Mouse (Mus musculus) neural tube, embryonic 13.5 days (tissue): ENCODE results near the gene Hmgcs1. TPM values are rescaled to one million over a fixed set of nuclear protein-coding genes. Genes with fewer than 3 reads are reported as not detected.

Experiments used
- ATAC-seq: fragments of 200-750 bp; cut with Nextera tagmentation; 2 replicates; pipeline ENCODE4 v1.8.0; 2017; ENCODE audit warnings: low read depth, mild to moderate bottlenecking, moderate TSS enrichment, moderate library complexity
- H3K27ac ChIP-seq: fragments of 300-500 bp; sonication (generic); replicated peaks from 2 replicates; pipeline ENCODE4 v1.5.1; 2015; ENCODE audit warnings: moderate library complexity, mild to moderate bottlenecking, inconsistent platforms
- H3K27me3 ChIP-seq: fragments of 300-500 bp; sonication (generic); 2 replicates; pipeline ENCODE4 v1.6.1; 2015; ENCODE audit warnings: mild to moderate bottlenecking, inconsistent platforms
- H3K36me3 ChIP-seq: fragments of 300-500 bp; sonication (generic); 2 replicates; pipeline ENCODE4 v1.6.1; 2015; ENCODE audit warnings: mild to moderate bottlenecking, inconsistent platforms
- H3K4me1 ChIP-seq: fragments of 300-500 bp; sonication (generic); replicated peaks from 2 replicates; pipeline ENCODE4 v1.6.1; 2015; ENCODE audit warnings: inconsistent platforms
- H3K4me2 ChIP-seq: fragments of 300-500 bp; sonication (generic); 2 replicates; pipeline ENCODE4 v1.6.1; 2015; ENCODE audit warnings: inconsistent platforms, mild to moderate bottlenecking, moderate library complexity
- H3K4me3 ChIP-seq: fragments of 300-500 bp; sonication (generic); 2 replicates; pipeline ENCODE4 v1.5.1; 2015; ENCODE audit warnings: mild to moderate bottlenecking, inconsistent platforms
- H3K9ac ChIP-seq: fragments of 300-500 bp; sonication (generic); 2 replicates; pipeline ENCODE4 v1.6.1; 2015; ENCODE audit warnings: moderate library complexity, mild to moderate bottlenecking, inconsistent platforms
- H3K9me3 ChIP-seq: fragments of 300-500 bp; sonication (generic); 2 replicates; pipeline ENCODE4 v1.6.1; 2016; ENCODE audit warnings: inconsistent platforms
- WGBS: fragments of 180-500 bp; shearing (Covaris S2); methylation state at CpG from one replicate; pipeline ENCODE4 v1.1.7; 2015; 5-methylcytosine and 5-hydroxymethylcytosine counted together
- polyA plus RNA-seq: library from polyadenylated mRNA; unstranded; fragments of >200 nt; fragmentation: Nextera tagmentation; extraction: Ambion mirVana; gene quantifications from 2 replicates; pipeline ENCODE4 v1.2.1, GENCODE M21; 2015

The Hmgcs1 gene
- polyA plus RNA-seq, 1 experiment from 2014 or later, result 381 TPM

GRCm38 (mm10) chr13:119729406-119729805, 39.2 kb downstream of the Hmgcs1 start:
- no peak overlapping the region for H3K9ac ChIP-seq
- no peaks in the 10 kb centered on the region for H3K27me3 ChIP-seq
- H3K4me3 ChIP-seq, result no peak overlapping the region
- no peaks in the 10 kb centered on the region for H3K36me3 ChIP-seq
- no peaks in the 10 kb centered on the region for H3K9me3 ChIP-seq
- H3K27ac ChIP-seq, result no peak overlapping the region
- H3K4me2 ChIP-seq, result no peak overlapping the region
- peaks cover 6% of the 10 kb centered on the region; the same call in 1 of the 2 replicates for H3K4me1 ChIP-seq
- ATAC-seq, result no peak
- WGBS, result 89% methylated on average over 7 of the region's 7 CpGs

- peak overlapping the region; percentile 21; the same call in 1 of the 2 replicates for H3K4me2 ChIP-seq
- no peaks in the 10 kb centered on the region for H3K27me3 ChIP-seq
- H3K36me3 ChIP-seq, result no peaks in the 10 kb centered on the region
- peak overlapping the region; percentile 62 for H3K27ac ChIP-seq
- H3K4me1 ChIP-seq, result peaks cover 6% of the 10 kb centered on the region; the same call in 1 of the 2 replicates
- 10% methylated on average over 6 of the region's 6 CpGs for WGBS
- ATAC-seq, result 0 out of 2 replicates have a peak, but pooled peaks have one; percentile 44
- H3K9ac ChIP-seq, result no peak overlapping the region
- H3K9me3 ChIP-seq, result no peaks in the 10 kb centered on the region
- H3K4me3 ChIP-seq, result no peak overlapping the region
Measured at GRCm38 (mm10) chr13:119731448-119731847, 41.3 kb downstream of the Hmgcs1 start.

GRCm38 (mm10) chr13:119741390-119742237, 51.4 kb downstream of the Hmgcs1 start:
- WGBS, result 4% methylated on average over 19 of the region's 19 CpGs
- Histone ChIP-seq H3K4me3 (peak overlapping the region; percentile 24), H3K27me3 (no peaks in the 10 kb centered on the region), H3K27ac (peak overlapping the region; percentile 54), H3K9me3 (no peaks in the 10 kb centered on the region), H3K4me1 (peaks cover 15% of the 10 kb centered on the region), H3K36me3 (no peaks in the 10 kb centered on the region), H3K4me2 (peak overlapping the region; percentile 53), H3K9ac (peak overlapping the region; percentile 50)
- peak; percentile 62; the same call in 1 of the 2 replicates for ATAC-seq

DNA sequence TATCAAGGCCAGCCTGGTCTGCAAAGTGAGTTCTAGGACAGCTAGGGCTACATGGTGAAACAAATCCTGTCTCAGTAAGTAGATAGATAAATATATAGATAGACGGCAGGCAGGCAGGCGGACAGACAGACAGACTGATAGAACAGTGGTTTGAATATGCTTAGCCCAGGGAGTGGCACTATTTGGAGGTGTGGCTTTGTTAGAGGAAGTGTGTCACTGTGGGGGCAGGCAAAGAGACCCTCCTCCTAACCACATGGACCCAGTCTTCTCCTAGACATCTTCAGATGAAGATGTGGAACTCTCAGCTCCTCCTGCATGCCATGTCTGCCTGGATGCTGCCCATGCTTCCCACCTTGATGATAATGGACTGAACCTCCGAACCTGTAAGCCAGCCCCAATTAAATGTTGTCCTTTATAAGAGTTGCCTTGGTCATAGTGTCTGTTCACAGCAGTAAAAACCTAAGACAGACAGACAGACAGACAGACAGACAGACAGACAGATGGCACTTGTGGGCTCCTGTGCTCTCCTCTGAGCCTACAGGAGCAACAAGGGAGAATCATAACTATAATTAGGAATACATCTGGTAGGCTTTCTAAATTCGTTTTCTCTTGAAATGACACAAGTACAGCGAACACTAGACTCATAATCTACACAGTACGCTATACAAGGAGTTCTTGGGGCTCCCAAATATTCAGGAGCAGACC, 52.7 kb downstream of the Hmgcs1 start:
- ATAC-seq, result no peak
- WGBS, result 91% methylated on average over 6 of the region's 6 CpGs

DNA sequence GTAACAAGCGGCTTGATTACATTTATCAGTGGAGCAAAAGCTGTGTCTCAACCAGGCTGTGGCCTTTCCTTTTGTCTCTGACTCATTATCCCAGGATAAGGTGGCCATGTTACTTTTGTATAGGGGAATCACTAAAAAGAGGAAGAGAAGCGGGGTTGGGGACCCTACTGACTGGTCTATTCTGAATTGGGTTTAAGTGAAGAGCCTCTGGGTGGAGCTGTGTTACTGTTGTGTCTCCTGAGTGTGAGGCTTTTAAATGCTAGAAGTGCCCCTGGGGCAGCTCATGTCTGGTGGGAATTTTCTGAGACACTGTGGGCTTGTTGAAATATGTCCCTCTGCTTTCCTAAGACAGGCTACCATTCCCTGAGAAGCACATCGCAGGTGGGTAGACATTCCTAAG, 53.3 kb downstream of the Hmgcs1 start:
- Histone ChIP-seq H3K4me2 (no peak overlapping the region), H3K27ac (no peak overlapping the region), H3K36me3 (no peaks in the 10 kb centered on the region), H3K9me3 (no peaks in the 10 kb centered on the region), H3K9ac (no peak overlapping the region), H3K4me1 (peaks cover 10% of the 10 kb centered on the region), H3K4me3 (no peak overlapping the region), H3K27me3 (no peaks in the 10 kb centered on the region)
- no peak for ATAC-seq
- WGBS, result 78% methylated on average over 3 of the region's 3 CpGs

More for the DNA sequence above, 52.7 kb downstream of the Hmgcs1 start:
- no peak overlapping the region for H3K9ac ChIP-seq
- H3K4me3 ChIP-seq, result no peak overlapping the region
- H3K4me1 ChIP-seq, result peaks cover 10% of the 10 kb centered on the region
- H3K4me2 ChIP-seq, result no peak overlapping the region
- no peak overlapping the region for H3K27ac ChIP-seq
- H3K27me3 ChIP-seq, result no peaks in the 10 kb centered on the region
- no peaks in the 10 kb centered on the region for H3K36me3 ChIP-seq
- H3K9me3 ChIP-seq, result no peaks in the 10 kb centered on the region

- no peaks in the 10 kb centered on the region for H3K27me3 ChIP-seq
- H3K9me3 ChIP-seq, result no peaks in the 10 kb centered on the region
- H3K27ac ChIP-seq, result no peak overlapping the region
- no peak overlapping the region for H3K4me2 ChIP-seq
- no peak overlapping the region for H3K4me3 ChIP-seq
- ATAC-seq, result no peak
- no peak overlapping the region for H3K9ac ChIP-seq
- H3K4me1 ChIP-seq, result peaks cover 2% of the 10 kb centered on the region
- no peaks in the 10 kb centered on the region for H3K36me3 ChIP-seq
- WGBS, result 92% methylated on average over 4 of the region's 4 CpGs
Measured at GRCm38 (mm10) chr13:119746930-119747329, 56.8 kb downstream of the Hmgcs1 start.

DNA sequence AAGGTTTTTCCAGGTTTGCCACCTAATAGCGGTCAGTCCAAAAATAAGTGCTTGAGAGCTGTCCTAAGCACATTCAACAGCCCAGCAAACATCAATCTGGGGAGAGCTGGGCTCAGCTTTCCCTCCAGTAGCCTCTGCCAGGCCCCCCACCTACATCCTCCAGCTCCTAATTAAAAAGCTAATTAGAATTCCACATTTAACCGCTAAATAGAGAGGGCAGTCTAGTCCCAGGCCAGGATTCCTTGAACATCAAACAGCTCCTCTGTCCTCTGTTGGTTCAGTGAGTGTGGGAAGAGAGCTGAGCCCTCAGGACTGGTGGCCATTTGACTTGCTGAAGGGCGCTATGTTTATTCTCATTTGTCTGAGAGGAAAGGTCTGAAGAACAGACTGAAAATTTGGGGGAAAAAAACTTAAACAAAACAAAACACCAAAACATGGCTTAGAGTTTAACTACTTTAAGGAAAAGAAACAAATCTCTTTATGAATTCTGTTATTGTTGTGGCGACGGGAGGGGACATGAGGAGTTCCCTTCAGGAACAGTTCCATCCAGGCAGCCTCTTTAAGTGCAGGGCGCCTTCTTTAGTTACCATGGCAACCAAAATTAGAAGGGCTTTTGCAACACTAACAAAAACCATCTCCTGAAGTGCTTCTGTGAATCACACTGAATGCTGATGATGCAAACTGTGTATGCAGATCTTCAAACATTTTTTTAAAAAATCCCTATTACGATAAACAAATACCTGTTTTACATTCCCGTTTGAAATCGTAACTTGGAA, 63.9 kb downstream of the Hmgcs1 start:
- H3K27me3 ChIP-seq, result no peaks in the 10 kb centered on the region
- no peaks in the 10 kb centered on the region for H3K36me3 ChIP-seq
- peaks cover 29% of the 10 kb centered on the region for H3K4me1 ChIP-seq
- ATAC-seq, result no peak
- no peaks in the 10 kb centered on the region for H3K9me3 ChIP-seq
- H3K27ac ChIP-seq, result peak overlapping the region; percentile 35; the same call in 1 of the 2 replicates
- WGBS, result 50% methylated on average over 9 of the region's 9 CpGs
- no peak overlapping the region for H3K4me3 ChIP-seq
- H3K4me2 ChIP-seq, result peak overlapping the region; percentile 84
- no peak overlapping the region for H3K9ac ChIP-seq

DNA sequence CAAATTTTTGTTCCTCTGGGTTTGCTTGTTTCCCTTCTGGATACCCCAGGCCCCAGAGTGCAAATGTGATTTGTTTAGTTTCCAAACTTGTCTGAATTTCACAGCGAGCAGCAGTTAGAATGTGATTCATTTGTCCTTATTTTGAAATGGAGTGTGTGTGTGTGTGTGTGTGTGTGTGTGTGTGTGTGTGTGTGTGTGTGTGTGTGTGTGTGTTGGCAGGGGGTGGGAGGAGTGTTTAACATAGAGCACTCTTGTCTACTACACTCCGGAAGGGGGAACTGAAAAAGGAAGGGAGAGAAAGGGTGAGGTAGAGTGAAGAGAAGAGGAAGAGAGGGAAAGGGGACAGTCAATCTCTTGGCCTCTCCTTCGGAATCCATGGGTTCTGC, 64.4 kb downstream of the Hmgcs1 start:
- H3K9ac ChIP-seq, result peak overlapping the region; percentile 81
- no peaks in the 10 kb centered on the region for H3K27me3 ChIP-seq
- no peaks in the 10 kb centered on the region for H3K36me3 ChIP-seq
- 0 out of 2 replicates have a peak overlapping the region, but pooled peaks have one; percentile 73 for H3K27ac ChIP-seq
- ATAC-seq, result no peak
- peak overlapping the region; percentile 84 for H3K4me2 ChIP-seq
- peaks cover 29% of the 10 kb centered on the region for H3K4me1 ChIP-seq
- peak overlapping the region; percentile 54 for H3K4me3 ChIP-seq
- no peaks in the 10 kb centered on the region for H3K9me3 ChIP-seq
- WGBS, result 20% methylated on average over 3 of the region's 3 CpGs

DNA sequence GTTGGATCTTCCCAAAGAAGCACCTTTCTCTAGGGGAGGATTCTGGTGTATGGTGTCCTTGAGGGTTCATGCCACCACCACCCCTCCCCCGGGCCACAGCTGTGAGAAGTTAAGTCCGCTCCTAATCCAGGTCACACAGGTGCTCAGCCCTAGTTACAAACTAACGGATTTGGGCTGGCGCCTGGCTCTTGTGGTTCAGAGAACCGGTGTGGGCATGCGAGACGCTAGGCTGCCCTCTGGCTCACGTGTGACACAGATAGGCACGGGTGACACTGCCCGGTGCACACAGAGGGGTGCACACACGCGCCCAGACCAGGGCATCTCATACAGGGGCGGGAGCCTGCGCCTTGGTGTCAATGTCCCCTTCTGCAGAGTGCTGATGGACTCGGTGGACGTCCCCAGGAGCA, 65.0 kb downstream of the Hmgcs1 start:
- Histone ChIP-seq H3K27me3 (no peaks in the 10 kb centered on the region), H3K4me1 (peaks cover 29% of the 10 kb centered on the region), H3K4me2 (peak overlapping the region; percentile 84), H3K27ac (peak overlapping the region; percentile 73), H3K4me3 (peak overlapping the region; percentile 54), H3K36me3 (no peaks in the 10 kb centered on the region), H3K9me3 (no peaks in the 10 kb centered on the region), H3K9ac (peak overlapping the region; percentile 81)
- WGBS, result 2% methylated on average over 16 of the region's 16 CpGs
- ATAC-seq, result peak; percentile 72

DNA sequence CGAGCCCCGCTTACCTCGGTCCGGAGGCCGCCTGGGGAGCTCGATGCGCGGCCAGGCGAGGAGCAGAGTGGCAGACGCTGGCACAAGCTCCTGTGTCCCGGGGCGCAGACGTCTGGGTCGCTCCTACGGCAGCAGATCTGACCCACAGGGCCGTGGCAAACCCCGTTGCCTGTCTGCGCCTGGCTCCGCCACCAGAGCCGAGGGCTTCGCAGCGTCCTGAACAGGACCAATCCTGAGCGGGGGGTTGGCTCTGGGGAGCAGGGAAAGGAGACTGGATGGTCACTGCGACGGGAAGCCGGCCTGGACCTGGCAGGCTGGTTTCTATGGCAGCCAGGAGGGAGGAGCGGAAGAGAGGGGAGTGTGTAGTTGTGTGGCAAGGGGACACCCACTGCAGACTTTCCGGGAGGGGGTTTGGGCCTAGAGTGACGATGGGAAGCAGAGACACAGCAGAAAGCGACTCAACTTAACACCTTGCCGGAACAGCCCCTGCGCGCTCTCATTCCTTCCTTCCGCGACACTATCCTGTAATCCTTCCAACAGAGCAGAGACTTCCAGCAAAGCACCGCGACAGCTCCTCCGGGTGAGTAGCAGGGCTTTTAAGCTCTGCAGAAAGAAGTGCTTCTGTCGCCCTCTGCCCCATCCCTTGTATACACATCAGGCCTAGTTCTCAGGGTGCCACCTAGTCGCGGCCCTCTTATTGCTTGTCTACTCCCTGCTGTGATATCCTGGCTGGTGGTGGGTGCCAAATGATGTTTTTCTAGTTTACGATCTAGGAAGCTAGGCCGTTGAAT, 65.7 kb downstream of the Hmgcs1 start, which contains the start of gene Nim1k:
TSS of gene Nim1k (minus strand) at position 202 of the 791 bp plus-strand sequence.
- Histone ChIP-seq H3K4me1 (peaks cover 29% of the 10 kb centered on the region), H3K4me2 (peak within 1 kb of the TSS; percentile 84), H3K9me3 (no peaks in the 10 kb centered on the region), H3K27ac (peak within 1 kb of the TSS; percentile 73), H3K36me3 (peaks cover 4% of the 10 kb centered on the region; the same call in 1 of the 2 replicates), H3K9ac (peak within 1 kb of the TSS; percentile 81), H3K4me3 (peak within 1 kb of the TSS; percentile 54), H3K27me3 (no peaks in the 10 kb centered on the region)
- WGBS, result 1% methylated on average over 43 of the region's 43 CpGs
- peak; percentile 93 for ATAC-seq

DNA sequence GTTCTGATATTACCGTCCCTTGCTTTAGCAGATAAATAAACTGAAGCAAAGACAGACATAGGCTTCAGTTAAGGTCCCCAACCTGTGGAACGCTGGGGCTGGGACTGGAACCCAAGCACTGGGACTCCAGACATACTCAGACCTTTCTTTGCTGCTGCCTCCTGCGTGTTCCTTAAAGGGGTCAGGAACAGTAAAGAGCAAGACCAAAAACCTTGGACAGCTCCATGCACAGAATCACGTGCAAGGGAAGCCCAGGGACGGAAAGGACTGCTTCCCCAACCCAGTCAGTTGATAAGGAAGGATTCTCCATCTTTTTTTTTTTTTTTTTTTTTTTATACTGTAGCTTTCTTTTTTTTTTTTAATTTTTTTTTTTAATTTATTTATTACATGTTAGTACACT, 66.7 kb downstream of the Hmgcs1 start:
- H3K27ac ChIP-seq, result no peak overlapping the region
- no peak for ATAC-seq
- H3K4me3 ChIP-seq, result no peak overlapping the region
- H3K4me2 ChIP-seq, result peak overlapping the region; percentile 84
- H3K4me1 ChIP-seq, result peaks cover 29% of the 10 kb centered on the region
- WGBS, result 42% methylated on average over 5 of the region's 5 CpGs
- 0 out of 2 replicates have a peak overlapping the region, but pooled peaks have one; percentile 81 for H3K9ac ChIP-seq
- no peaks in the 10 kb centered on the region for H3K9me3 ChIP-seq
- no peaks in the 10 kb centered on the region for H3K27me3 ChIP-seq
- peaks cover 13% of the 10 kb centered on the region; the same call in 1 of the 2 replicates for H3K36me3 ChIP-seq
